Mouse (Mus musculus) stomach, embryonic 14.5 days (tissue): Measurements from ENCODE around the gene Fbxl20. TPM values are rescaled to one million over a fixed set of nuclear protein-coding genes. Genes with fewer than 3 reads are reported as not detected.

Experiments used
- ATAC-seq: fragments of 200-750 bp; cut with Nextera tagmentation; 2 replicates; pipeline ENCODE4 v1.8.0; 2017; ENCODE audit warnings: low read depth, moderate TSS enrichment; ENCODE audit not compliant: insufficient number of reproducible peaks, insufficient read depth, low FRiP score
- H3K27ac ChIP-seq: fragments of 300-500 bp; sonication (generic); 2 replicates; pipeline ENCODE4 v1.5.1; 2014; ENCODE audit warnings: mild to moderate bottlenecking, low read length, moderate library complexity, mixed read lengths
- H3K27me3 ChIP-seq: fragments of 300-500 bp; sonication (generic); 2 replicates; pipeline ENCODE4 v1.6.1; 2014; ENCODE audit warnings: low read length, control low read depth, mixed read lengths; ENCODE audit not compliant: control insufficient read depth, insufficient read depth
- H3K36me3 ChIP-seq: fragments of 300-500 bp; sonication (generic); 2 replicates; pipeline ENCODE4 v1.6.1; 2014; ENCODE audit warnings: mild to moderate bottlenecking, control low read depth, low read length, moderate library complexity, mixed read lengths; ENCODE audit not compliant: control insufficient read depth, insufficient read depth
- H3K4me1 ChIP-seq: fragments of 300-500 bp; sonication (generic); 2 replicates; pipeline ENCODE4 v1.6.1; 2014; ENCODE audit warnings: low read length, control low read depth, mixed read lengths; ENCODE audit not compliant: control insufficient read depth, insufficient read depth
- H3K4me2 ChIP-seq: fragments of 300-500 bp; sonication (generic); replicated peaks from 2 replicates; pipeline ENCODE4 v1.6.1; 2014; ENCODE audit warnings: low read depth, low read length, control low read depth
- H3K4me3 ChIP-seq: fragments of 300-500 bp; sonication (generic); 2 replicates; pipeline ENCODE4 v1.5.1; 2014; ENCODE audit warnings: low read depth, low read length, control low read depth
- H3K9ac ChIP-seq: fragments of 300-500 bp; sonication (generic); replicated peaks from 2 replicates; pipeline ENCODE4 v1.6.1; 2014; ENCODE audit warnings: low read depth, mild to moderate bottlenecking, control low read depth, low read length, moderate library complexity, mixed read lengths
- H3K9me3 ChIP-seq: fragments of 300-500 bp; sonication (generic); 2 replicates; pipeline ENCODE4 v1.6.1; 2016; ENCODE audit warnings: low read depth, low read length, control low read depth; ENCODE audit not compliant: control insufficient read depth
- WGBS: fragments of 180-500 bp; shearing (Covaris S2); extraction: QIAGEN DNeasy Blood & Tissue Kit; methylation state at CpG from one replicate; pipeline ENCODE4 v1.1.7; 2014; 5-methylcytosine and 5-hydroxymethylcytosine counted together
- polyA plus RNA-seq: library from polyadenylated mRNA; unstranded; fragments of >200 nt; fragmentation: Nextera tagmentation; extraction: Ambion mirVana; gene quantifications from 2 replicates; pipeline ENCODE4 v1.2.1, GENCODE M21; 2014

Fbxl20 gene
- polyA plus RNA-seq, 1 experiment from 2014 or later = 14.1 TPM

GRCm38 (mm10) chr11:98150625-98151156, 488 bp upstream of the Fbxl20 start:
- Histone ChIP-seq H3K4me1 (peaks cover 13% of the 10 kb centered on the region), H3K4me2 (peak overlapping the region; percentile 91), H3K36me3 (peaks cover 11% of the 10 kb centered on the region), H3K27ac (no peak overlapping the region), H3K9me3 (no peaks in the 10 kb centered on the region), H3K4me3 (peak overlapping the region; percentile 86), H3K27me3 (no peaks in the 10 kb centered on the region), H3K9ac (no peak overlapping the region)
- WGBS = 10% methylated on average over 10 of the region's 10 CpGs
- ATAC-seq = no peak

- WGBS = under 1% methylated on average over 46 of the region's 57 CpGs
- peak; percentile 85 for ATAC-seq
- peak overlapping the region; percentile 91 for H3K27ac ChIP-seq
- H3K27me3 ChIP-seq = no peaks in the 10 kb centered on the region
- H3K4me1 ChIP-seq = peaks cover 13% of the 10 kb centered on the region
- H3K9me3 ChIP-seq = no peaks in the 10 kb centered on the region
- no peaks in the 10 kb centered on the region for H3K36me3 ChIP-seq
- H3K4me3 ChIP-seq = peak overlapping the region; percentile 86
- H3K9ac ChIP-seq = peak overlapping the region; percentile 92
- H3K4me2 ChIP-seq = peak overlapping the region; percentile 91
Observed at GRCm38 (mm10) chr11:98149304-98149750, 876 bp downstream of the Fbxl20 start.

GRCm38 (mm10) chr11:98148551-98149301, 1.5 kb downstream of the Fbxl20 start:
- no peak for ATAC-seq
- 2% methylated on average over 45 of the region's 45 CpGs for WGBS

GRCm38 (mm10) chr11:98145856-98146255, 4.3 kb downstream of the Fbxl20 start:
- no peak overlapping the region for H3K27ac ChIP-seq
- ATAC-seq = no peak
- no peaks in the 10 kb centered on the region for H3K36me3 ChIP-seq
- H3K4me2 ChIP-seq = no peak overlapping the region
- no peak overlapping the region for H3K4me3 ChIP-seq
- H3K9ac ChIP-seq = no peak overlapping the region
- no peaks in the 10 kb centered on the region for H3K27me3 ChIP-seq
- H3K9me3 ChIP-seq = no peaks in the 10 kb centered on the region
- H3K4me1 ChIP-seq = peaks cover 13% of the 10 kb centered on the region
- WGBS = 82% methylated on average over 7 of the region's 7 CpGs

More at GRCm38 (mm10) chr11:98148551-98149301, 1.5 kb downstream of the Fbxl20 start:
- peak overlapping the region; percentile 91 for H3K27ac ChIP-seq
- H3K4me1 ChIP-seq = peaks cover 13% of the 10 kb centered on the region
- H3K4me3 ChIP-seq = peak overlapping the region; percentile 86
- H3K4me2 ChIP-seq = peak overlapping the region; percentile 91
- H3K9me3 ChIP-seq = no peaks in the 10 kb centered on the region
- no peaks in the 10 kb centered on the region for H3K36me3 ChIP-seq
- no peaks in the 10 kb centered on the region for H3K27me3 ChIP-seq
- H3K9ac ChIP-seq = peak overlapping the region; percentile 92

- Histone ChIP-seq H3K4me3 (no peak overlapping the region), H3K4me2 (no peak overlapping the region), H3K36me3 (no peaks in the 10 kb centered on the region; the same call in 1 of the 2 replicates), H3K9ac (no peak overlapping the region), H3K9me3 (no peaks in the 10 kb centered on the region), H3K27me3 (no peaks in the 10 kb centered on the region), H3K4me1 (peaks cover 2% of the 10 kb centered on the region; the same call in 1 of the 2 replicates), H3K27ac (no peak overlapping the region)
- WGBS = 90% methylated on average over 2 of the region's 2 CpGs
- ATAC-seq = no peak
Observed at GRCm38 (mm10) chr11:98142545-98142944, 7.7 kb downstream of the Fbxl20 start.

- no peak for ATAC-seq
- Histone ChIP-seq H3K4me2 (no peak overlapping the region), H3K4me1 (no peaks in the 10 kb centered on the region), H3K4me3 (no peak overlapping the region), H3K27ac (no peak overlapping the region), H3K27me3 (no peaks in the 10 kb centered on the region), H3K9ac (no peak overlapping the region), H3K36me3 (no peaks in the 10 kb centered on the region; the same call in 1 of the 2 replicates), H3K9me3 (no peaks in the 10 kb centered on the region)
- WGBS = 80% methylated on average over 7 of the region's 7 CpGs
Observed at GRCm38 (mm10) chr11:98138894-98139293, 11.3 kb downstream of the Fbxl20 start.

GRCm38 (mm10) chr11:98137836-98138235, 12.4 kb downstream of the Fbxl20 start:
- Histone ChIP-seq H3K4me3 (no peak overlapping the region), H3K27ac (no peak overlapping the region), H3K9me3 (no peaks in the 10 kb centered on the region), H3K4me2 (no peak overlapping the region), H3K9ac (no peak overlapping the region), H3K36me3 (no peaks in the 10 kb centered on the region; the same call in 1 of the 2 replicates), H3K27me3 (no peaks in the 10 kb centered on the region), H3K4me1 (no peaks in the 10 kb centered on the region)
- WGBS = 87% methylated on average over 11 of the region's 11 CpGs
- no peak for ATAC-seq

- Histone ChIP-seq H3K36me3 (no peaks in the 10 kb centered on the region; the same call in 1 of the 2 replicates), H3K27me3 (no peaks in the 10 kb centered on the region), H3K4me2 (no peak overlapping the region), H3K27ac (no peak overlapping the region), H3K4me3 (no peak overlapping the region), H3K9me3 (no peaks in the 10 kb centered on the region), H3K9ac (no peak overlapping the region), H3K4me1 (no peaks in the 10 kb centered on the region)
- 71% methylated on average over 4 of the region's 4 CpGs for WGBS
- ATAC-seq = no peak
Observed at GRCm38 (mm10) chr11:98134951-98135350, 15.3 kb downstream of the Fbxl20 start.
